Mouse (Mus musculus): ENCODE measurements around the gene 4930447F04Rik. TPM values are rescaled to one million over a fixed set of nuclear protein-coding genes. Genes with fewer than 3 reads are reported as not detected.

The 4930447F04Rik gene
- total RNA-seq (2021): not detected
- long read RNA-seq, experiment 1: 0 reads
- long read RNA-seq, experiment 2: 0 reads

DNA sequence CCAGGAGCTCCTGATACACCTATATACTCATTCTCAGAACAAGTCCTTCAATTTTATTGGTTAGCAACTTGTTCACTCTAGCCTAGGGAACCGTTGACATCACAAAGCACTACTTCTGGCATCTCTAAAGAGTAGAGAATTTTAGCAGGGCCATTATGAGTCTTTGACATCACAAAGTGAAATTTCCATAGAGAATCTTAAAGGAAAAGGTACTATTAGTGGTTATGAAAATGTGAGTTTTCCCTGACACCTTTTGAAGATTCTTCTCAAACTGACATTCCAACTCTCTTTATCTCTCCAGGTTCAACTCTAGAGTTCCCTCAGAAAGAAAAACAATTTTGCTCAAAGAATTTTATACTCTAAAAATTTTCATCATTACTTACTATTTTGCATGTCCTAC, at the start of gene 4930447F04Rik:
Gene 4930447F04Rik, minus strand, starts transcription at position 101 of the 400 bp plus-strand sequence.
- no peak for DNase-seq (ENCODE audit: low spot score in 2 of 2)
